Mouse (Mus musculus) heart, postnatal 10 days (tissue): ENCODE results near the gene Rrp9. TPM values are rescaled to one million over a fixed set of nuclear protein-coding genes. Genes with fewer than 3 reads are reported as not detected.
"Not testable (repeated sequence)": the region's sequence is repeated elsewhere in the genome, so short reads cannot be mapped to it uniquely, and the experiment has no call there.

Source experiments
- DNase-seq, 2 experiments: peaks; one replicate each; pipeline ENCODE4 v3.0.0; 2021
- intact Hi-C: fragments of 180-260 bp; cut with DNase I; formaldehyde crosslinking; loops from one replicate; pipeline ENCODE4 v1.15.1; 2025
- total RNA-seq, 2 experiments: library from RNA; stranded (reverse); gene quantifications; 2 replicates each; pipeline ENCODE4 v1.2.3; 2021

The Rrp9 gene
- total RNA-seq, 2 experiments from 2014 or later: 18.8 to 19.1 TPM

DNA sequence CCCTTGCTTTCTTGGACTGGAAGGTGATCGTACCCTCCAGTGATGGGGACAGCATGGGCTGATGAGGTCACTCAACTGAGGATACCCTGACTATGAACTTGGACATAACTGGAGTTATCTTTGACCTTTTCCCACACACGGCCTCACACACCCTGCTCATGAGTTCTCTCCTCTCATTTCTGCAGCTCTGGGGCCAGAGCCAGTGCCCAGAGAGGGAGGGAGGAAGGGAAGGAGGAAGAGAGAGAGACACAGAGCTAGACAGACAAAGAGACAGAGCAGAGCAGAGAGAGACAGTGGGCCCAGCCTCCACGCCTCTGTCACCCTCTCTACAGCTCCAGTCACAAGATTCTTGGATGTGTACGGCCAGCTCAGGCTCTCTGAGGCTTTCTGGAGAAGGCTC, 3.4 kb upstream of the Rrp9 start:
- intact Hi-C loops: loop anchor here (2.0 kb wide), 1 partner anchor 184 kb away; no protein-coding TSS in a partner anchor
- no peak for DNase-seq

DNA sequence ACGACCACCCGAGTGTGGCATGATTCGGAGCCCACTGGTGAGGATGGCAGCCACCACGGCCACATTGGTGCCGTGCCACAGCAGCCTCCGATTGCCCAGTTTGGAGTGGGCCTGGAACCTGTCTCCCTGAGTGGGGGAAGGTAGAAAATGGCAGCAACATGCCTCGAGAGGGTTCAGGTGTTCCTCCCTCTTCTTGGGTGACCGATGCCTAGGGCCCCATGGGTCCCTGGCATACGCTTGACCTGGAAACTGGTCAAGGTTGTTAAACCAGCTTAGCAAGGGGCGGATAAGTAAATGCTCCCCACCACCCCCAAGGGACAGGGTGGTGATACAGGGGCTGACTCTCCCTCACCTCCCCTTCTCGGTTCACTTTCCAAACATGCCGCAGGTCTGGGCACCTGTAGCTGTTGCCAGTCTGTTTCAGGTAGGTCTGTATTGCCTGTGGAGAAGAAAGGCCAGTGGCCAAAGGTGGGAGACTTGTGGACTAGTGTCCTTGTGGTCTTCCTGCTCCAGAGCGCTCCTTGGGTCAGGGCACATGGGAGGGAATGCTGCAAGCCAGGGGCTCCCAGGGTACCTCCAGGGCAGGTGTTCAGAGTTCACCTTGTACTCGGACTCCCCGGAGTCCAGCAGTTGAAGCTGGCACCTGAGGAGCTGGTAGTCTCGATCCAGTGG, 2.5 kb upstream of the Rrp9 start:
- intact Hi-C loops: loop anchor here (2.0 kb wide), 1 partner anchor 184 kb away; no protein-coding TSS in a partner anchor

GRCm38 (mm10) chr9:106473753-106474105, 2.0 kb upstream of the Rrp9 start:
- intact Hi-C loops: loop anchor here (2.0 kb wide), 1 partner anchor 185 kb away; no protein-coding TSS in a partner anchor
- no peak for DNase-seq

More for the DNA sequence above, 2.5 kb upstream of the Rrp9 start:
- no peak for DNase-seq

DNA sequence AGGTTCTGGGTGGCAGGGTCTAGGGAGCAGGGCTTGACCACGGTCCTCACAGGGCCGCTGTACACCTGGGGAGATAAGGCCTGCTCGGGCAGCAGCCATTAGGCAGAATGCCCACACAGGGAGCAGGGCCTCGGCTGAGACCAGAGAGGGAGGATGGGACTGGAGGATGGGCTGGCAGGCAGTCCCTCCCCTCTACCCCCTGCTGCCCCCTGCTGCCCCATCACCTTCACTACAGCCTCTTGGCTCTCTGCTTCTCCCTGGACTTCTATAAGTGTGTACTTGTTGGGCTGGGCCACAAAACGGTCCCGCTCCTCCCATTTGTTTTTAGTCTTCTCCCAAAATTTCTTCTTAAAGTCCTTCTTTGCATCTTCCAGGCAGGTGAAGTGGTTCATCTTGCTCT, 1.3 kb upstream of the Rrp9 start:
- intact Hi-C loops: no loop called here
- DNase-seq: peak; percentile 76 to 85

- intact Hi-C loops: loop anchor here (5.0 kb wide), 1 partner anchor 168 kb away; no protein-coding TSS in a partner anchor
- peak in 1 of 2 experiments; percentile 59 for DNase-seq
Measured at GRCm38 (mm10) chr9:106475046-106475445, 717 bp upstream of the Rrp9 start.

DNA sequence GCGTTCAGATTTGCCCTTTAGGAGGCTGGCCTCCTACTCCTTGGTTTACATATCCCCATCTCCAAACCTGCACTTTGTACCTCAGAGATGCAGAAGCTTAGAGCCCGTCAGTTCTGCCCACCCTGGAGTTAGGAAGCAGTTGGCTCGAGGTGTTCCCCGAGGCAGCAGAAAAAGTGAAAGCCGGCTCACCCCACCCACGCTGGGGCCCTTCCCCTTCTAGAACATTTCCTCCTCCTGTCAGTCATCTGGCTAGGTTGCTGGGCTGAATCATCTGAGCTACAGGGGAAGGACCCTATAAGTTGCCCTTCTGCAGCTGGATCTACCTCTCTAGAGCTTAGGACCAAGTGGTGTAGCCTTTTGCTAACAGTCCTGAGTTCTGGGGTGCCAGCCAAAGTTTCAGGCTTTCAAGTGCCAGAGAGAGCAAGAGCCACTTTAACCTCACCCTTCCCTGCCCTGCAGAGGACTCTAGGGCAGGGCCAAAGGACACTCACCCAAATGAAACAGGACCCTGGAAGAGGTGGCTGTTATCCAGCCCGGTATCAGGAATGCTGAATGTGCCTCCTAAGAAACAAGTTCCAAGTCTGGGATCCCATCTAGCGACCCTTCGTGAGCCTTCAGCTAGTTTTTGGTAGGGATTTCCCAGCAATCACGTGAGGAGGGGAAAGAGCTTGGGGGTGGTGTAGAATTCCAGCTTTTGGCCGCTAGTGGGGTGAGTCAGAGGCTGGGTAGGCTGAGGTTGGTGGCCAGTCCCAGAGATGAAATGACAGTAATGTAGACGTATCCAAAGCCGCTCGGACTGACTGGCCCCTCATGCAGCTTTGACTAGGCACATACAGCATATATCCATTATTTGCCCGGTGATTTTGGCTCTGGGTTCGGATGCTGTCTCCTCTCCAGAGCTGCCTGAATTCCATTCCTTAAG, 500 bp downstream of the Rrp9 start:
- intact Hi-C loops: loop anchor here (1.0 to 5.0 kb wide), 4 partner anchors 28 to 193 kb away; partner anchors contain the start of gene Rpl29
- peak; percentile 83 to 84 for DNase-seq

- intact Hi-C loops: loop anchor here (1.0 to 5.0 kb wide), 4 partner anchors 29 to 194 kb away; partner anchors contain the start of gene Rpl29
- DNase-seq: peak; percentile 99 to 100
Measured at GRCm38 (mm10) chr9:106476924-106477484, 1.2 kb downstream of the Rrp9 start, which contains the start of gene Parp3. Gene Parp3 (minus strand): TSS chr9:106476949.

- no peak for DNase-seq
- intact Hi-C loops: loop anchor here (2.0 to 5.0 kb wide), 3 partner anchors 49 to 195 kb away; partner anchors contain the start of gene Rpl29
Measured at GRCm38 (mm10) chr9:106477649-106478048, 1.9 kb downstream of the Rrp9 start.

GRCm38 (mm10) chr9:106478101-106478500, 2.3 kb downstream of the Rrp9 start:
- peak in 1 of 2 experiments; percentile 1 for DNase-seq
- intact Hi-C loops: loop anchor here (5.0 kb wide), 1 partner anchor 171 kb away; no protein-coding TSS in a partner anchor

DNA sequence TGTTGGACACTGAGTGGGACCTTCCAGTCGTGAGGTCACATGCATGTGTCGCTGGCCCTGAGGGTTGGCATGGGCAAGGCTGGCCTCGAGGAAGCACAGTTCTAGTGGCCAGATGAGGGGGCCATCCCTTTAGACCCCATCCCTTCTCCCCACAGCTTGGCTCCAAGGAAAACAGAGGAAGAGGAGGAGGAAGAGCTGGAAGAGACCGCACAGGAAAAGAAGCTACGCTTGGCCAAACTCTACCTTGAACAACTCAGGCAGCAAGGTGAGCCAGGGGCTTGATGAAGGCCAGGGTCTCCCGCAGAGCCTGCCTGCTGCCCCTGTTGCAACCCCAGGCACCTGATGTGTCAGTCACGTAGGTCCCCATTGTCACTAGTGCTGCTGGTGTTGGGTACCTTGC, 4.8 kb downstream of the Rrp9 start:
- DNase-seq: no peak
- intact Hi-C loops: no loop called here

DNA sequence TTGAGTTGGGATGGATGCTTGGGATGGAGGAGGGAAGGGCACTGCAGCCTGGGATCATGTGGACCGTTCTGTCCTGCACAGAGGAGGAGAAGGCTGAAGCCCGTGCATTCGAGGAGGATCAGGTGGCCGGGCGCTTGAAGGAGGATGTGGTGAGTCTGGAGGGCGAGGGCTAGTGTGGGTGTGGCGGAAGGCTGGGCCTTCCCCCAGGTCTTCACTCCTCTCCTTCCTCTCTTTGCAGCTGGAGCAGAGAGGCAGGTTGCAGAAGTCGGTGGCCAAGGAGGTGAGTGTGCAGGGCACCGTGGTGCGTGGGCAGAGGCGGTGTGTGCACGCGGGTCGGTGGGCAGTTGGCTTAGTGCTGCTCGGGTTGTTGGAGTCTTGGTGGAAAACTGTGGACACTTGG, 5.3 kb downstream of the Rrp9 start:
- no peak for DNase-seq

GRCm38 (mm10) chr9:106481676-106482075, 5.9 kb downstream of the Rrp9 start:
- no peak for DNase-seq
- intact Hi-C loops: no loop called here

More for the DNA sequence above, 5.3 kb downstream of the Rrp9 start:
- intact Hi-C loops: no loop called here

DNA sequence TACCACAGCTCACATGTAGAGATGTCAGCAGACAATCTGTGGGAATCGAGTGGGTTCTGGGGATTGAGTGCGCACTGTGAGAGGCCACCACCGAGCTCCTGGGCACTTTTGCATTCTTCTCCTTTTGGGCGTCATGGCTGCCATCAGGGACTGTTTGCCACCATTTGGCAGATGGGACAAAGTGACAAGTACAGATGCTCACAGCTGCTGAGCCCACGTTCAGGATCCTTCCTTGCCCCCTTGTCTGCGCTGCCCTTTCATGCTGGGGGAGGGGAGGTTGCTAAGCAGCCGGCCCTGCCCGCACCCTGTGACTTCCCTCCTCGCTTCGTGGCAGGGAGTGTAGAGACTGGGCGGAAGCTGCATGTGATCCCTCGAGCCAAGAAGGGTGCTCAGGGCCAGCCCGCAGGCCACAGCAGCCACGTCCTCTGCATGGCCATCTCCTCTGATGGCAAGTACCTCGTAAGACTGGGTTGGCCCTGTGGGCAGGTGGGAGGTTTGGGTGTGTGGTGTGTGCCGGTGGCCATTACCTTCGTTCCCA, 6.9 kb downstream of the Rrp9 start:
- intact Hi-C loops: no loop called here
- no peak for DNase-seq

DNA sequence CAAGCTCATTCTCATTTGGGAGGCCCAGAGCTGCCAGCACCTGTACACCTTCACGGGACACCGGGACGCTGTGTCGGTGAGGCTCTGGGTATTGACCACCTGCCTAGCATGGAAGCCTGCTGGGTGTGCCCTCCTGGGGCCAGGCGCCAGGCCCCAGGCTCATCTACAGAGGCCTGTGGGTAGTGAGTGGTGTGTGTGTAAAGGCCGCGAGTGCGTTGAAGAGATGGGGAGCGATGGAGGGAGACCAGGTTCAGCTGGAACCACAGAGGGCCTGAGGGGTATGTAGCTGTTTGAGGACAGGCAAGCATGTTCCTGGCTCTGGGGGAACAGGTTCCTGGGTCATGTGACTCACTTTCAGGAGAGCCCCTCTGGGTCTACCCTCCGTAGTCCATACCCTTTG, 7.4 kb downstream of the Rrp9 start:
- intact Hi-C loops: no loop called here
- no peak for DNase-seq

- no peak for DNase-seq
- intact Hi-C loops: no loop called here
Measured at GRCm38 (mm10) chr9:106483606-106484005, 7.8 kb downstream of the Rrp9 start.

- DNase-seq: no peak
- intact Hi-C loops: no loop called here
Measured at GRCm38 (mm10) chr9:106485076-106485475, 9.3 kb downstream of the Rrp9 start.

DNA sequence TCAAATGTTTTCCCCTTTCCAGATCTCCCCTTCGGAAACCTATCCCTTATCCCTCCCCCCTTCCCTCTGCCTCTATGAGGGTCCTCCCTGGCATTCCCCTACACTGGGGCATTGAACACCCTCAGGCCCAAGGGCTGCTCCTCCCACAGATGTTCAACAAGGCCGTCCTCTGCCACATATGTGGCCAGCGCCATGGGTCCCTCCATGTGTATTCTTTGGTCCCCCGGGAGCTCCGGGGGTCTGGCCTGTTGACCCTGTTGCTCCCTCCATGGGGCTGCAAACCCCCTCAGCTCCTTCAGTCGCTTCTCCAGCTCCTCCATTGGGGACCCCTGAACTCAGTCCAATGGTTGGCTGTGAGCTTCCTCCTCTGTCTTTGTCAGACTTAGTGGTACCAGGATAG, 11.8 kb downstream of the Rrp9 start:
- intact Hi-C loops: not testable (repeated sequence)

GRCm38 (mm10) chr9:106499667-106500066, 23.9 kb downstream of the Rrp9 start, which contains the start of gene Iqcf1:
Gene Iqcf1 (plus strand): TSS chr9:106499967.
- no peak for DNase-seq
- intact Hi-C loops: no loop called here

More for the DNA sequence above, 11.8 kb downstream of the Rrp9 start:
- DNase-seq: not testable (repeated sequence)

- intact Hi-C loops: no loop called here
- DNase-seq: no peak
Measured at GRCm38 (mm10) chr9:106501846-106502245, 26.1 kb downstream of the Rrp9 start.

- no peak for DNase-seq
- intact Hi-C loops: no loop called here
Measured at GRCm38 (mm10) chr9:106504246-106504645, 28.5 kb downstream of the Rrp9 start.
